Mouse (Mus musculus): ENCODE data around the gene Nek1.

DNA sequence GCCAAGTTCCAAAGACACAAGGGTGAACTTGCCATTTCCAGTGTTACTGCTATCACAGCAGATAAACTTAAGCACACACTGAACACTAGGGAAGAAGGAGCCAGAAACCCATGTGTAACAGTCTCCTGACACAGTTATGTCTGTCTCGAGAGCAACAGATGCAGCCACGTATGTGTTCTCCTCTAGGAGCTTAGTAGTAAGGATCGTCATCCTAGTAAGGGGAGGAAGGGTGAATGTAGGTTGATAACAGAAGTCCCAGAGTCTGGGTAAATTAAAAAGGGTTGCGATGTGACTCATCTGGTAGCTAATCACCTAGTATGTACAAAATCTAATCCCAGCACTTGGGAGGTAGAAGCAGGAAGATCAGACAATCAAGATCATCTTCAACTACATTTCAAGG, 43.1 kb upstream of the Nek1 start:
- TF ChIP-seq CTCF (IDR thresholded peaks at IDR 0.05; ENCODE audit: control insufficient read depth, insufficient read depth, low read length) (no peak), POLR2A (IDR thresholded peaks at IDR 0.05; ENCODE audit: borderline replicate concordance, control insufficient read depth, low read depth, low read length) (no peak)
